Mouse (Mus musculus) skeletal muscle tissue, adult 2 months (tissue): ENCODE measurements around the gene Pcnt.

Experiments used
- DNase-seq: peaks from one replicate; pipeline ENCODE4 v3.0.0-alpha.2; 2012; ENCODE audit warnings: low read depth, low spot score

Gene Pcnt

DNA sequence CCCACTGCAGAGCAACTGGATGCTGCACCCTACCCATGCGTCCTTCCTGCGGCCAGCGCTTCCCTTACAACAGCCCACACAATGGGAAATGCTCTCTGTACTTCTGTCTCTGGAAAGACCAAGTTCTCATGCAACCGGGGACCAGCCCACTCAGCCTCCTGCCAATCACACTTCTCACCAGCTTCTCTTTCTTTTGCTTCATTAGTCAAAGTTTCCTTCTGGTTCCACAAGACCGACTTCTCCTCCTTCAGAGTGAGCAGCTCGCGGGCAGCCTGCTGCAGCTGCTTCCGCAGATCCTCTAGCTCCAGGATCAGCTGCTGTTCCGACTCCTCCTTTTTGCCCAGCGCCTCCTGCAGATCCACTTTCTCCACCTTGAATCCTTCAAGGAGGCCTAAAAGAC lies 34.1 kb downstream of the Pcnt start:
- no peak for DNase-seq

DNA sequence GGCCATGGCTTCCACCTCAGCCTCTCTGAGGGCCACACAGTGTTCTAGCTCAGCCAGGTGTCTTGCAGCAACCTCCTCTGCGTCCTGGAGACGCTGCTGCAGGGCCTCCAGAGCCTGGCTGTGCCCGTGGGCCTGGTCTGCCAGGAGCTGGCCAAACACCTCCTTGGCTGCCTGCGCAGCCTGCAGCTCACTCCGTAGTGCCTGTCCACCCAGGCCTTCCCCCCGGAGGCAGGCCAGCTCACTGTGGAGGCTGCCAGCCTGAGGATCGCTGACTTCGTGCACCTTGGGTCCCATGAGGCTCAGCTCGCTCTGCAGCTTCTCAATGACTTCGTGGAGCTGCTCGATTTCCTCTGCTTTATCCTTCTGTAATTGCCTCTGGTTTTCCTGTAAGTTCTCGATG lies 50.0 kb downstream of the Pcnt start:
- peak; percentile 68 for DNase-seq

DNA sequence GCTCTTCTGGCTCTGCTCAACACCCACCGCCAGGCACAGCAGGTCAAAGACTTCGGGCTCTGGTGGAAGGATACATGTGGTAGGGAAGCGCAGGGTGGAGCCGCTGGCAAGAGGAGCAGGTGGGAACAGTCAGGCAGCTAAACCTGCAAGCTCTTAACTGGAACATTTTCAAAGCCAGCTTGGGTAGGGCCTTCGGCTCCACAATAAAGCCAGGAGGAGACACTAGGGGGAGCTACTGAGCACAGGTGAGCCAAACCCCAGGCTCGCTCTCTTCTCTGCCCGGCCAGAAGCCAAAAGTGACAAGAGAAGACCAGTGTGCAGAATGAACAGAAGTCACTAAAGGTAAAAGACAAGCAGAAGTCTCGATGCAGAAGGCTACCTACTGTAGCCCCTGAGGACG lies 50.8 kb downstream of the Pcnt start:
- DNase-seq, result peak; percentile 40

DNA sequence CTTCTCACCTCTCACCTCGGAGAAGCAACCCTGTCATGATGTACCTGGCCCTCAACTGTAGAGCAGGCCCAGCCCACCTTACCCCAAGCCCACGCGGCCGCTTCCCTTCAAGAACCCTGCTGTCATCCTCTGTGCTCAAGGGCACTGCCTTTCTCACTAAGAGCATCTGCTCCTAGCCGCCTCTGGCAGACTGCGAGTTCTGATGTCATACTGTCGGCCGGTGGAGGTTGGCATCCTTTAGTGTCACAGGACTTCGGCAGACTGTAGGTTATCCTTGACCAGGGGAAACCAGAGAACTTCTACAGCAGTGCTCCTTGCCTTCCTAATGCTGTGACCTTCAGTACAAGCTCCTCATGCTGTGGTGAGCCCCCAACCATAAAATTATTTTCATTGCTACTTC lies 51.4 kb downstream of the Pcnt start:
- DNase-seq, result peak; percentile 30

DNA sequence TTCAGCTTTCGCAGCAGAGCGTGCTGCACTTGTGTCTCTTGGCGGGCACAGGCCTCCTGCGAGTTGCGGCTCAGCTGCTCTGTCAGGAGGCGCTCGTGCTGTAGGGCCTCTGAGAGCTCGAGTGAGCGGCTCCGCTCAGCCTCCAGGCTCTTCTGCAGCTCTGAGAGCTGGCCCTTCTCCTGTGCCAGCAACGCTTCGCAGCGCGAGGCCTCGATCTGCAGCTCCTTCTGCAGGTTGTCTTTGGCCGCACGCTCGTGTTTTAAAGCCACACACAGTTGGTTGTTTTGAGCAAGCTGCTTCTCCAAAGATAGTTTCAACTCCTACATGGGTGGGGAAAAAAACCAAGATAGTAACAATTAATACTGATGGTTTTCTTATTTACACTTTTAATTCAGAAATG lies 67.6 kb downstream of the Pcnt start:
- DNase-seq, result no peak

DNA sequence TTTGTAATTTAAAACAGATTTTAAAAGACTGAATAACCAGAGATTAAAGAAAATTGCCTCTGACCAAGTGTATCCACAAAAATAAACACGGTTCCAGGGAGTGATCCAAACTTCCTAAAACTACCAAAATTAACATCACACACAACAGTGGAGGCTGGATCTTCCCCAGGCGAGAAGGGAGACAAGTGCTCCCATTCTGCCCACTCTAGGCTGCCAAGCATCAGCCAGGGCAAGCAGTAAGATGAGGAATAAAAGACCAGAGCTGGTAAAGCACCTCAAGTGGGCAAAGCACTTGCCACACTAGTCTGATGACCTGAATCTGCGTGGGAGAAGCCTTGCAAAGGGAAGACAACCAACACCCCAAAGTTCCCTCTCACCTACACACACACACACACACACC lies 70.8 kb downstream of the Pcnt start:
- DNase-seq, result no peak

DNA sequence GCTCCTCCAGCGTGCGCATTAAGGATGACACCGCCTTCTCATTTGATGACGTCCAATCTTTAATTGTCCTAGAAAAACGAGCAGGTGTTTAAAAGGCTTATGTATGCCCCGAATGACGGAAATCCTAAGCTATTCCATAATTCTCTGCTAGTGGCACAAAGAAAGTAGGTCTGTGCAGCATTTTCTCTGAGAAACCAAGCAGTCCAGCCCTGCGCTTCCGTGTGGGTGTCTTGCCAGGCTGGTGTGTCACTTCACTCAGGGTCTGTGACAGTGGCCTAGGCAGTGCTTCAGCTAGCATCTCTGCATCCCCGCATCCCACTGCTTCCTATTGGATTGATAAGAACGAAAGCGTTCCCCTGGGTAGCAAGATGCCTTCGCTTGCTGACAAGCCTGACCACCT lies 73.8 kb downstream of the Pcnt start:
- DNase-seq, result no peak

DNA sequence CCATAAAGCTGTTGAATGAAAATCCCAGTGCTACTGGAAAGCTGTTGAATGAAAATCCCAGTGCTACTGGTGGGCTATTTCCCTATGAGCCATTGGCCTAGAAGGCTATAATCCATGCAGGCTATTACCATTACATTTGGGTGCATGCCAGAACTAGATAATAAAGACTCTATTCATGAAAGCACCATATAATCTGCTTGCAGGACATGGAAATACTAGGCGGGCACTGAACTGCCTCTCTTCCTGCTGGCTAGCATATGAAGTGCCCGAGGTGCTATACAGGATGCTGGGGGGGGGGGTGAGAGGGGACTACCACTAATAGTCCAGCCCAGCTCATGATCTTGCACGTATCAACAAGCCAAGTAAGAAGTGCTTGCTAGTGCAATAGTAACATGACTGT lies 79.4 kb downstream of the Pcnt start:
- no peak for DNase-seq

DNA sequence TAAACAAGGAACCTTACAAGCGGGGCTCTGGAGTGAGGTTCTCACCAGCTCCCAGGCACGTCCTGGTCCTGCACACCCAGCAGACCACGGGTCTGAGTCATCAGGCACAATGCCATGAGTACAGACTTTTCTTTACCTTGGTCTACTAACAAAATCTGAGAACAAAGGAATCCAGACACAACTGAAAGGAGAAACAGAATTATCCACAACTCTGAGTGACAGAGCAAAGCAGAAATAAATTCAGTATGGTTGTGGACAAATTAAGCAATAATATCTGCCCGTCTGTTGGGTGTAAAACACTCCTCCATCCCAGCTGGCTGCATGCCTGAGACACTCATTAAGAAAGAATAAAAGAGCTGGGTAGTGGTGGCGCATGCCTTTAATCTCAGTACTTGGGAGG lies 84.1 kb downstream of the Pcnt start:
- no peak for DNase-seq

DNA sequence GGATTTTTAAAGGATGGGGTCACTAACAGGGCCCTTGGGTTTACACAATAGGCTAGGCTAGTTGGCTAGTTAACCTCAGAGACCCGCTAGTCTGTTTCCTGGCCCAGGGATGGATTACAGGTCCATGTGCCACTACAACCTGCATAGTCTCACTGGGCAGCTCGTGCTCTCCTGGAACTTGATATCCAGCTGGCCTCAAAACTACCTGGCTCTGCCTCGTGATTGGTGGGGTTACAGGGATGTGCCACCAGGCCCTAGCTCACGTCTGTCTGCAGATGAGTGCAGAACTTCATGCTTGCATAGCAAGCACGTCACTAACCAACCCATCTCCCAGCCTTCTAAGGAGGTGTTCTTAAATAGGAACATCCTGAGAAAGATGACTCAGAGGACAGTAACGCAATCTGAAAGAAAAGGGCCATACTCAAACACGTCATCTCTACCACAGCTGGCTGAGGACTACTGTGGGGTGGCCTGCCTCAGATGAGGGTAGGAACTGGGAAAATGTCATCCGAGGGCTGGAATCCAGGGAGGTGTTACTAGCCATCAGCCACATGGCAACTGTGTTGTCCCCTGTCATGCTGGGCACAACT lies 85.2 kb downstream of the Pcnt start:
- peak; percentile 60 for DNase-seq

DNA sequence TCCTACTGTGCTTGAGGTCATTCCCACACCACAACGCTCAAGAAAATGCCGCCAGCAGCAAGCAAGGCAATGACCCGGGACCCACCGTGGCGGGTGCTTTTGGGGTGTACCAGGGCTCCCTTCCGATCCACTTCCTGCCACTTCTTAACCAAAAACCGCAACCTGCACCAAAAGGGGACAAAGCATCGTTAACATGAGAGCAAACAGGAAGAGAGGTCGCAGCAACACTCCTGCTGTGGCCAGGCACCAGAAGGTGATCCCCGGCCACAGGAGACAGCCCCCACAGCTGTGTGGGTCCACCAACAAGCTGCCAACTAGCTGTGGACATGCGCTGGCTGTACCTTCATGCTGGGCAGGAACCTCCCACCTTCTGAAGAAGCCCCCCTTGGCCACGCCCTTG lies 87.6 kb downstream of the Pcnt start:
- DNase-seq, result no peak

DNA sequence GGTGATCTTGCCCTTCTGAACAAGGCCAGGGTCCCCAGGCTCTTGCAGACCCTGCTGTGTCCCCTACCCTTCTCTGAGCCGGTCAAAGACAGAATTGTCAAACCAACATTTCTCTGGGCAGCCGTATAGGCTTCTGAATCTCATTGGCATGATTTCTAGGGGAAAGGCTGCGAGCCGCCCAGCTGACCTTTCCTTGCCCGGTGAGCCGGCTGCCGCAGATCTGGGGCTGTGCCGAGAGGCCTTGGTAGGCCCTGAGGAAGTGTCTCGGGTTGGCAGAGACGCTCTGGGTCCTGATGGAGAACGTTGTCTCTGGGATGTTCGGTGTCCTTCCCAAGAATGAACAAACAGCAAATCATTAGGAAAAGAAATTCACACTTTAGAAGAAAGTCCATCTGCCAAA lies 88.6 kb downstream of the Pcnt start:
- DNase-seq, result no peak

DNA sequence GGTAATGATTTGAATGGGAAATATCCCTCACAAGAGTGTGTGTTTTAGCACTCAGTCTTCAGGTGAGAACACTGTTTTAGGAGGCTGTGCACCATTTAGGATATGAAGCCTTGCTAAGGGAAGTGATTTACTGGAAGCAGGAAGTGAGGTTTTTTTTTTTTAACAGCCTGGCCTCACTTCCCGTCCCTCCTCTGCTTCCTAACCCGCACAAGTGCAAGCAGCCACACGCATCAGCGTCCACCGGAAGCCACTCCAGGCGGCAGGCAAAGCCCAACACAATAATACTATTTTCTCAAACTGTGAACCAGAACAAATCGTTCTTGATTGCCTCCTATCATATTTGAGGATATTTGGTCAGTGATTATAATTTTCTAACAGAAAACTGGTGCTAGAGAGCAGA lies 90.6 kb downstream of the Pcnt start:
- DNase-seq, result no peak

DNA sequence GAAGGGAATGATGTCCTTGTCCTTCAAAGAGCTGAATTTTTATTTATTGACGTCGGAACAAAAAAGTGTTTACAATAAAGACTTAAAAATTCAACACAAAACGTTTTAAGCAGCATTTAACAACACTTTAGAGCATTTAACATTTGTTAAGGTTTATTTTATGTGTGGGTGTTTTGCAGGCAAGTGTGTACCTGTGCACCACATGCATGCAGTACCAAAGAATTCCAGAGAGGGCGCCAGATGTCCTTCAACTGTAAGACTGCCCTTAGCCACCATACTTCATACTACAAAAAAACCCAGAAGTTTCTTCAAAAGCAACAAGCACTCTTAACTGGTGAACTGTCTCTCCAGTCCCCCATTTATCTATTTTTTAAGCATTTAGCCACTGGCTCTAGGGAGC lies 96.0 kb downstream of the Pcnt start:
- no peak for DNase-seq

DNA sequence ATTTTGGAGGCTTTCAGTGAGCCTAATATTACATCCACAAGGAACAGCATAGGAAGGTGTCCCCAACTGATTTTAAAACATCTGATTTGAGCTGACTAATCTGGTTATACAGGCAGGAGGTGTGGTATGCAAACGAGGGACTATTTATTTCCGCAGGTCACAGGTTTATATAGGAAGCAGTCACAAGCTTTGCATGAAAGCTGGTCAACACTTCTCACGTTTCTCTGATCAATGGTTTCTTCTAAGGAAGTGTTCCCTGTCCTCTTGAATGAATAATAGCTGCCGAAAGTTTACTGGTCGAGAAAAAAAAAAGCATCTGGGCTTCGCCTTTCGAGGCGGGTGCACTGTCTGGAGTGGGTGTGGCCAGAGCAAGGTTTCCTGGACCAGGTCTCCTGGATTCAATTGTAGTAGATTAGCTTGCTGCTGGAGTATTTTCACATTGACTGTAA lies 96.5 kb downstream of the Pcnt start:
- no peak for DNase-seq

DNA sequence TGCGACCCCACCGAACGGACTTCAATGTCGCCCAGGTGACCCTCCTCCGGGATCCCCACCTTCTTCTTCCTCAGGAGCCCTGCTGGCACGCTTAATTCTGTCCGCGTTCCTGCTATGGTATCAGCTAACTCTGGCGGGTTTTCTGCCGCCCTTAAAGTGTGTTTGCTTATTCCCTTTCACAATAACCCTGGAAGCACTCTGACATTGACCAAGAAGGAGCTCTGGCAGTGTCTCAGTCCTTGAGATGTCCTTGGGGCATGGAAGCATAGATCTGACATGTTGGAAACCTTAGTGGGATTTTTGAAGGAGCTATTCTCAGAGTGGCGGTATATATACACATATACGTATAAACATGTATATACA lies 97.1 kb downstream of the Pcnt start:
- no peak for DNase-seq

DNA sequence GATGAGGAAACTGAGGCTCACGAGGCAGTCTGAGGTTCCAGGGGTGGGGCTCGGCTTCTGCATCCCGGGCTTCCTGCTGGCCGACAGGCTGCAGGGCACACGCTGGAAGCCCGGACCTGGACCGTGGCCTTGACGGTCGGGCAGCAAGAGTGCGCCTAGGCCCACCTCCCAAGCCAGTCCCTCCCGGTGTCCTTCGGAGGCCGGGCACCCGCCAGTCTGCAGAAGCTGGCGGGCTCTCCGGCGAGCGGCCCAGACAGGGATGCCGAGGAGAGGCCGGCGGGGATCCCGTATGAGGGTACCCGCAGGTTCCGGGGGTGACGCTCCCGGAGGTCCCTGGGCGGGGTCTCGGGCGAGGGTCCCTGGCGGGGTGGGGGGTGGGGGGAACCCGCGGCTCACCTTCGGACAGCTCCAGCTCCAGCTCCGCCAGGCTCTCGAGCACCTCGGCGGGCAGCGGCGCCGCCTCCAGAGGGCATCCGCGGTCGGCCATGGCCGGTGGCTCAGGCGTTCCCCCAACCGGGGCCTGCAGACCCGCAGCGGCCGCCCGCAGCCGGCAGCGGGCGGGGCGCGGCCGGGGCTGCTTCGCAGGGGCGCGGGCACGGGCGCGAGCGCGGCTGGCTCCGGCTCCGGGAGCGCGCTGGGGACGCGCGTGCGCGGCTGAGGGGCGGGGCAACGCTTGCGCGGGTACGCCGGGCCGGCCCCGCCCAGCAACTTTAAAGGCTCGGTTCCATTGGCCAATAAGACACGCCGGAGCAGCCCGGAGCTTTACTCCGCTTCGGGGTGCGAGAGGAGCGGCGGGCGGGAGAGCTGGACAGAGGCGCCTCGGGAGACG lies 97.7 kb downstream of the Pcnt start, which contains the start of gene Dip2a:
Gene Dip2a (minus strand): TSS at position 581 of the 829 bp plus-strand sequence.
- peak; percentile 81 for DNase-seq

DNA sequence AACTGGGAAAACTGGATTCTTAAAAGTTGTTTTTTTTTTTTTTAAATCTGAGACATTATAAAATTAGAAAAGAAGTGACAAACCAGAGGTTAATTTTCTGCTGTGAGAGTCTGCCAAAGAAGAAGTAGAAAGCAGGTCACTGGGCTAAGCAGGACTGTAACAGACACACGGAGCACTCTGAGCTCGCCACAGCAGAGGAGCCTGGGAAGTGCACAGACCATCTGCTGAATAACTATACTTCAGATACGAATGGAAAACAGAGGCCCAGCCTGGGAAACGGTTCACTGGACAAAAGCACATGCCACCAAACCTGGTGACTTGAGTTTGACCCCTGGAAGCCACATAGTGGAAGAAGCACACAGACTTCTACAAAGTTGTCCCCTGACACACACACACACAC lies 108.2 kb downstream of the Pcnt start:
- DNase-seq, result no peak

DNA sequence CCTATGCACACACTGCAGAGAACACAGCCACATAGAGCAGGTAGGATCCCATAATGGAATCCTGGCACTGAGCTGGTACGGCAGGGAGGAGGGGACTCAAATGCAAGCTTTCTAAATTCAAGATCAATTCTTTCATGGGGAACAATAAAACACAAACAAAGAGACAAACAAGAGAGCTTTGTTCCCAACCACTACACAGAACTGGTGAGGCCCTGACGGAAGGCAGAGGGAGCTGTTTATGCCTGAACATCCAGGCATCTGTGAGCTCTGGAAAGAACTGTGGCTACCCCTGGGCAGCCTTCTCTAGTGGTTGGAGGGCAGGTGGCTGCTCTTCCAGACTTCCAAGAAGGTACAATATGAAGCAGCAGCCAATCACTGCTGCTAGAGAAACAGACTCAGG lies 110.5 kb downstream of the Pcnt start:
- no peak for DNase-seq

DNA sequence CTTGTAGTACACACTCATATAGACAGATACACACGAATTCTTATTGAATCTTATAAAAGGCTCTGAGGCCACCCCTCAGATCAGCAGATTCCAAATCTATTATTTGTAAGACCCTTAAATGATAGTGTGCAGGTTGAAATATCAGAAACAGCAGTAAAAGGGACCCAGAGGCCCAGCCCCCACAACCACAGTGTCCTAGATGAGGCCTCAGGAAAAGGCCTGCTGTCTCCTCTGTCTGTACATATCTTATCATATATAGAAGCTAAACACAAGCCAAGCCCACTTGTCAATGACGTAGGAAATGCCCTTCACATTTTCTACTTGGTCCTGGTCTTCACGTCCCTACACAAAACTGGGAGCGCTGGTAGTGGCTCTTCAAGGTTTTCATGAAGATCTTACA lies 113.5 kb downstream of the Pcnt start:
- no peak for DNase-seq

DNA sequence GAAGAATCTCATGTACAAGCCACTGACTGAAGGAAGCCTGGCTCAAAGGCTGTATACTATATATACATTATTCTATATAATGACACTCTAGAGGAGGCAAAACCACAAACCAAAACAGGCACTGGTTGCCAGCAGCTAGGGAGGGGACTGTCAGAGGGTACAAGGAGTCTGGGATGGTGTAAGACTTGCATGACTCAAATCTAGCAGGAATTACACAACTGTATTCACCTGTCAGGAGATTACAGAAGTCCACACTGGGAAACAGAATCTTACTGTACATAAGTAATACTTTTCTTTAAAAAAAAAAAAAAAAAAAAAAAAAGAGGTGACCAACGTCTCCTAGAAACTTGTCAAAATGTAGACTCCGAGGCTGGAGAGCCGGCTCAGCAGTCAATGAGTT lies 114.0 kb downstream of the Pcnt start:
- no peak for DNase-seq

DNA sequence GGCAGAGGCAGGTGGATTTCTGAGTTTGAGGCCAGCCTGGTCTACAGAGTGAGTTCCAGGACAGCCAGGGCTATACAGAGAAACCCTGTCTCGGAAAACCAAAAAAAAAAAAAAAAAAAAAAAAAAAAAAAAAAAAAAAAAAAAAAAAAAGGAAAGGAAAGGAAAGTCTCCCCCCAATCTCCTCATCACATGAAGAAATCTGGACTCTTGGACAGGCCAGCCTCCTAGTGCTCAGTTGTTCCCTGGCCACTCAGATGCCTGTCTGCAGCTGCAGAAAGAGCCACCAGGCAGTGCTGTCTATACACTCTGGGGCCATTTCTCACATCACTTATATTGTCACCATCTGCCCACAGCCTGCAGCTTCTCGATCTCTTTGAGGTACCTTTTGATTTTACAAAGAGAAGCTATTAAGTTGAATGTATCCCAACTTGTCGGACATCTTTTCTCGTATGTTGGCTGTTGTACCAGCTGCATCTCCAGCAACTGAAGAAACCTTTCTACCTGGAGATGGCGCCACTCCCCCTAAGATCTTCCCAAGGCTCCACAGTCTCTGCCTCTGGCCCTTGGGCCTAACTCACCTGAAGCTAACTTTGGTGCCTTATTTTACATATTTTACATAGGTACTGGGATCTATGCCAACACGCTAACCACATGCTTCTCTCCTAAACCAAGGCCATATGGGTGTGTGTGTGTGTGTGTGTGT lies 116.1 kb downstream of the Pcnt start:
- DNase-seq, result peak; percentile 32

DNA sequence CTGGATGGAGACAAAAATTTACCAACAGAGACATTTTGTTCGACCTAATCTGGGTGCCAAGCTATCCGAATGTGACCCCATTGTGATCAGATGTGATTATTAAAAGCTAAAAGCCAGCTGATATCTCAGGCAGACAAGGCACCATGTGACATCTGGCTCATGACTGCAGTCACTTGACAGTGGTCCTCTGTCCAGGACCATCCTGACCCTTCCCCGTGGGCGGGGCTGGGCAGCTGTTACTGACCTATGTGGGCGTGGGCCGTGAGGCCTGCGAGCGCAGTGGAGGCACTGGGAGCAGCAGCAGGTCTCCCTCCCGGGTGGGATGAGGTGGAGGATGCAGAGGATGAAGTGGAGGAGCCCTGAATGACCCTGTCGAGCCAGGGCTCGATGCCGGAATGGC lies 125.0 kb downstream of the Pcnt start:
- DNase-seq, result no peak
